Mouse (Mus musculus): ENCODE measurements around the gene Gm16503.
"Not testable (repeated sequence)": the region's sequence is repeated elsewhere in the genome, so short reads cannot be mapped to it uniquely, and the experiment has no call there.

Gene Gm16503

DNA sequence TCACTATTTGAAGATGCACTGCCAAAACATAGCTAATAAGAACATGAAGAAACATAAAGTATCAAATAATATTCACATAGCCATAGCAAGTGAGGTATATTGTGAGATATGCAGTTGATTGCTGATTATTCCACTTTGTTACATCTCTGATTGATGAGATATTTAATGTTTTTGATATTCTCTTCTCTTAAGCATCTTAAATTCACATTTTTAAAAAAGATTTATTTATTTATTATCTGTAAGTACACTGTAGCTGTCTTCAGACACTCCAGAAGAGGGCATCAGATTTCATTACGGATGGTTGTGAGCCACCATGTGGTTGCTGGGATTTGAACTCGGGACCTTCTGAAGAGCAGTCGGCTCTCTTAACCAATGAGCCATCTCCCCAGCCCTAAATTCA, at the start of gene Gm16503:
TSS of gene Gm16503 (plus strand) at position 301 of the 400 bp plus-strand sequence.
- H3K9me3 ChIP-seq (ENCODE audit: low read length) = peaks cover 34% of the 10 kb centered on the region
- not testable (repeated sequence) for H3K4me3 ChIP-seq (replicated peaks; ENCODE audit: low read length)

DNA sequence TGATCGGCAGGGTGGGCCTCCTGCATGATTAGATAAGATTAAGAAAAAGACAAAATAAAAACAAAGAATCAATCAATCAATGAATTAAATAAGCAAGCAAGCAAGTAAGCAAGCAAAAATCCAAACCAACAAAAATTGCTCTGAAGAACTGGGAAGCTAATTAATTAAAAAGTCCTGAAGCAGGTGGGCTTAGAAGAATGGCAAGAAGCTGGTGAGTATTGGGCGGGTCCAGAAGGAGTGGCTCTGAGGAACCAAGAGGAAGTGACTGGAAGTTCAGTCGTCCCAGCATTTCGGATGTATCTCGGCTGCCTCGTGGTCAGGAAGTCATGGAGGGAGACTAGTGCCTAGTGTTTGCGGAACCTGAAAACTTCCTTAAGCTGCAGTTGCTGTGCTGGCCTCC, 47.9 kb upstream of the Gm16503 start, which contains the start of gene Zfp982:
TSS of gene Zfp982 (plus strand) at position 301 of the 400 bp plus-strand sequence.
- peak within 1 kb of the TSS; percentile 41; the same call in 1 of the 2 replicates for H3K4me3 ChIP-seq (replicated peaks; ENCODE audit: low read length)
- not testable (repeated sequence) for H3K36me3 ChIP-seq (ENCODE audit: insufficient read depth, low read length); H3K27me3 ChIP-seq (ENCODE audit: insufficient read depth, low read length); H3K4me1 ChIP-seq (replicated peaks; ENCODE audit: low read depth, low read length)
- peaks cover 46% of the 10 kb centered on the region for H3K9me3 ChIP-seq (ENCODE audit: low read length)

More for the DNA sequence above, at the start of gene Gm16503:
- H3K4me1 ChIP-seq (replicated peaks; ENCODE audit: low read depth, low read length); H3K27me3 ChIP-seq (ENCODE audit: insufficient read depth, low read length); H3K36me3 ChIP-seq (ENCODE audit: insufficient read depth, low read length): not testable (repeated sequence)

DNA sequence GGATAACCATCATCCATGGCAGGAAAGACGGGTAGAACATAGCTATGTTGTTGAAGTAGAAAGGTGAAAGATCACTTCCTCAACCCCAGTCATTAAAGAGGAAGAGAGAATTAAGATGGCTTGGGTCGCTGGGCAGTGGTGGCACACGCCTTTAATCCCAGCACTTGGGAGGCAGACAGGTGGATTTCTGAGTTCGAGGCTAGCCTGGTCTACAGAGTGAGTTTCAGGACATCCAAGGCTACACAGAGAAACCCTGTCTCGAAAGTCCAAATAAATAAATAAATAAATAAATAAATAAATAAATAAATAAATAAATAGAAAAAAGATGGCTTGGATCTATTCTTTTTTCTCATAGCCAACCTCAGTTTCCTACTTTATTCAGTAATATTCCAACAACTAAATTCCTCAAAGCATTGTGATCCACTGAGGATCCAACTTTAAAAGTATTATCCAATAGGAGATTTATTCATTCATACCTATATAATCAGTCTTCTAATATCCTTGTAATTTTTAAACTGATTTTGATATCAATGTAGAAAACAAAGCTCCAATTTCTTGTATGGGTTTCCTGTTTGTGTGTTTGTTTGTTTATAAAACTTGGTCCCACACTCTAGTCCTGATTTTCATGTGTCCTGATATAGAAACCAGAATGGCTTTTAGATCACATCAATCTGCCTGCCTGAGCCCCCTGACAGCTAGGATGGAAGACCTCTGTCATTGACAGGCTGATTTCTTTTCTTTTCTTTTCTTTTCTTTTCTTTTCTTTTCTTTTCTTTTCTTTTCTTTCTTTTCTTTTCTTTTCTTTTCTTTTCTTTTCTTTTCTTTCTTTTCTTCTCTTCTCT, 41.0 kb upstream of the Gm16503 start:
- not testable (repeated sequence) for H3K9me3 ChIP-seq (ENCODE audit: low read length); H3K4me3 ChIP-seq (replicated peaks; ENCODE audit: low read length)

DNA sequence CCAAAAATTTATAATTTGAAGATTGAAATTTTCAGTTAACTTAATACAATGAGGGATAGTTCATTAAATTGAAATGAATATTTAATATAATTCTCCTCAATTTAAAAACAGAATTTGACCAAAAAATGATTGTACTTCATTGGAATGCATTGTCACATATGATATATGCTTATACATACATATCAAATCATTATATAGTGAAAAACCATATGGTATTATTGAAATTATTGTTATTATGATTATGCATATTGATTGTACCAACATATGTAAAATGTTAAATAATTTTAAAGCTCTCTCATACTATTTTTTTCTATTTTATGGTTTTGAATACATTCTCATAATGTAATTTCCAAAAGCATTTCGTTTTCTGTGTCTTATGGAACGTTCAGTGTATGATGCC, 30.8 kb upstream of the Gm16503 start:
- TF ChIP-seq NANOG (IDR thresholded peaks at IDR 0.05; ENCODE audit: borderline replicate concordance, low read length) (no peak), POU5F1 (IDR thresholded peaks at IDR 0.05; ENCODE audit: borderline replicate concordance, low read length) (no peak), CTCF (conservative IDR thresholded peaks at IDR 0.05; ENCODE audit: low read length) (no peak)
- Histone ChIP-seq H3K27me3 (ENCODE audit: insufficient read depth, low read length) (no peaks in the 10 kb centered on the region), H3K4me1 (replicated peaks; ENCODE audit: low read depth, low read length) (no peaks in the 10 kb centered on the region), H3K4me3 (replicated peaks; ENCODE audit: low read length) (no peak overlapping the region), H3K36me3 (ENCODE audit: insufficient read depth, low read length) (peaks cover 8% of the 10 kb centered on the region), H3K9me3 (ENCODE audit: low read length) (peaks cover 28% of the 10 kb centered on the region)

More for the DNA sequence above, 41.0 kb upstream of the Gm16503 start:
- H3K27me3 ChIP-seq (ENCODE audit: insufficient read depth, low read length); H3K36me3 ChIP-seq (ENCODE audit: insufficient read depth, low read length); H3K4me1 ChIP-seq (replicated peaks; ENCODE audit: low read depth, low read length): not testable (repeated sequence)

DNA sequence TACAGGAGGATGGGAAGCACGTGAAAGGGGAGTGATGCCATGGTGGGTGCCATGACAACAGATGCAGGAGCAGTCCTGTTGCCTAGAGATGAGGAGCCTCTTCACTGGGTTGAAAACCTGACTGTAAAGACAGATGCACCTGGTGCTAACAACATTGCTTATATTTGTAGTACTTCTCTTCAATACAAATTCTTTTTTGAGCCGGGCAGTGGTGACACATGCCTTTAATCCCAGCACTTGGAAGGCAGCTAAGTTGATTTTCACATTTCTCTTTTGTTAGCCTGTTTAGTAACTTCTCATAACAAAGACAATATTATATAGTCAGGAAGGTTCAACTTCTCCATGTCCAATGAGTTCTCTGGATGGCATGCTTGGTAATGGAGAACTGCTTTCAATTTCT, 21.0 kb upstream of the Gm16503 start:
- TF ChIP-seq POU5F1 (IDR thresholded peaks at IDR 0.05; ENCODE audit: borderline replicate concordance, low read length) (no peak), NANOG (IDR thresholded peaks at IDR 0.05; ENCODE audit: borderline replicate concordance, low read length) (no peak), CTCF (conservative IDR thresholded peaks at IDR 0.05; ENCODE audit: low read length) (no peak)
- no peaks in the 10 kb centered on the region for H3K36me3 ChIP-seq (ENCODE audit: insufficient read depth, low read length)
- H3K4me1 ChIP-seq (replicated peaks; ENCODE audit: low read depth, low read length) = no peaks in the 10 kb centered on the region
- peaks cover 41% of the 10 kb centered on the region for H3K9me3 ChIP-seq (ENCODE audit: low read length)
- H3K27me3 ChIP-seq (ENCODE audit: insufficient read depth, low read length) = no peaks in the 10 kb centered on the region
- H3K4me3 ChIP-seq (replicated peaks; ENCODE audit: low read length) = no peak overlapping the region

DNA sequence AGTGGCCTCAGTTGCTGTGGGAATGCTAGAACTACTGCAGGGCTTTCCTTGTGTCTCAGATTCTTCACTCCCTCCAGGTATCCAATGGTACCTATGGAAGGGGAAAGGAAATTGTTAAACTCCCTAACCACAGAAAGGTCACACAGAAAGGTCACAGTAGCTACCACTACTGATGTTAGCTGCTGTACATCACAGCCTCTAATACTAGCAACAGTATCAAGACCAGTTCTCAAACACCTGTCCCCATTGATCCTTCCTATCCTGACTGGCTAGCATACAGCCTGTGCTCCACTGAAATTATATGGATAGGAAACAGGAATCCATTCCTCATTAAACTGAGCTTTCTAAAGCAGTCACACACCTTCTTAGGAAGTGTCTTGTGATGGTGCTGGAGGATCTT, 19.9 kb upstream of the Gm16503 start:
- no peak for TF ChIP-seq NANOG (IDR thresholded peaks at IDR 0.05; ENCODE audit: borderline replicate concordance, low read length)
- TF ChIP-seq CTCF (conservative IDR thresholded peaks at IDR 0.05; ENCODE audit: low read length) = no peak
- no peak for TF ChIP-seq POU5F1 (IDR thresholded peaks at IDR 0.05; ENCODE audit: borderline replicate concordance, low read length)
- no peaks in the 10 kb centered on the region for H3K27me3 ChIP-seq (ENCODE audit: insufficient read depth, low read length)
- no peaks in the 10 kb centered on the region for H3K36me3 ChIP-seq (ENCODE audit: insufficient read depth, low read length)
- H3K4me3 ChIP-seq (replicated peaks; ENCODE audit: low read length) = no peak overlapping the region
- H3K4me1 ChIP-seq (replicated peaks; ENCODE audit: low read depth, low read length) = no peaks in the 10 kb centered on the region
- peaks cover 42% of the 10 kb centered on the region for H3K9me3 ChIP-seq (ENCODE audit: low read length)

DNA sequence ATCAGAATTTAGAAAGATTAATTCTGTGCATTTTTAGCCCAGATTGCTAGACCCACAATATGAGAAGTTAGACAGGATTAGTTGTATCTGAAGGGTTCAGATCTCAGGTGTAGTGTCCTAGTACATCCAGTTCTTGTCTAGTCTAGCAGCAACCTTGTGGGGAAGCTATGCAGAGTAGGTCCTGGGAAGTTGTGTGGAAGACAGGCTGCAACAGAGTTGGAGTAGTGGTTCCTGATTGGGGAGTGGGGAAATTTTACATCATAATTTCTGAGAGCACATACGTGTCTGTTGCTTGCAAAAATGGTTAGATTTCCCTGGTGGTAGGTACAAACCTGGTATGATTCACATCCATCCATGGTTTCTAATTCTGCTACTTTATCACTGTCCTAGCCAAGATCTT, 14.9 kb upstream of the Gm16503 start:
- peaks cover 43% of the 10 kb centered on the region for H3K9me3 ChIP-seq (ENCODE audit: low read length)
- no peaks in the 10 kb centered on the region for H3K27me3 ChIP-seq (ENCODE audit: insufficient read depth, low read length)
- H3K36me3 ChIP-seq (ENCODE audit: insufficient read depth, low read length) = no peaks in the 10 kb centered on the region
- H3K4me3 ChIP-seq (replicated peaks; ENCODE audit: low read length) = no peak overlapping the region
- TF ChIP-seq POU5F1 (IDR thresholded peaks at IDR 0.05; ENCODE audit: borderline replicate concordance, low read length) = no peak
- no peak for TF ChIP-seq NANOG (IDR thresholded peaks at IDR 0.05; ENCODE audit: borderline replicate concordance, low read length)
- no peak for TF ChIP-seq CTCF (conservative IDR thresholded peaks at IDR 0.05; ENCODE audit: low read length)
- no peaks in the 10 kb centered on the region for H3K4me1 ChIP-seq (replicated peaks; ENCODE audit: low read depth, low read length)

DNA sequence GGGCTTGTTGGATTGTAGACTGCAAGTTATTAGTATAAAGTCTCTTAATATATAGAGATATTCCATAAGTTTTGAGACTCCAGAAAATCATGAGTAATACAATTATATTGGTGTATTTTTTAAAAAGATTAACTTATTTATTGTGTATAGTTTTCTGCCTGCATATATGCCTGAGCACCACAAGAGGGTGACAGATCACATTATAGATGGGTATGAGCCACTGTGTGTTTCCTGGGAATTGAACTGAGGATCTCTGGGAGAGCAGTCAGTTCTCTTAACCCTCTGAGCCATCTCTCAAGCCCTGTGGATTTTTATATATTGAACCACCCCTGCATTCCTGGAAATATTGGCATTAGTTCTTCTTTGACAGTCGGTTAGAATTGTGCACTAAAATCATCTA, 9.7 kb upstream of the Gm16503 start:
- Histone ChIP-seq H3K4me1 (replicated peaks; ENCODE audit: low read depth, low read length) (peaks cover under 1% of the 10 kb centered on the region; the same call in 1 of the 2 replicates), H3K4me3 (replicated peaks; ENCODE audit: low read length) (no peak overlapping the region), H3K36me3 (ENCODE audit: insufficient read depth, low read length) (no peaks in the 10 kb centered on the region), H3K27me3 (ENCODE audit: insufficient read depth, low read length) (no peaks in the 10 kb centered on the region), H3K9me3 (ENCODE audit: low read length) (peaks cover 26% of the 10 kb centered on the region)
- no peak for TF ChIP-seq POU5F1 (IDR thresholded peaks at IDR 0.05; ENCODE audit: borderline replicate concordance, low read length)
- TF ChIP-seq CTCF (conservative IDR thresholded peaks at IDR 0.05; ENCODE audit: low read length) = no peak
- no peak for TF ChIP-seq NANOG (IDR thresholded peaks at IDR 0.05; ENCODE audit: borderline replicate concordance, low read length)

DNA sequence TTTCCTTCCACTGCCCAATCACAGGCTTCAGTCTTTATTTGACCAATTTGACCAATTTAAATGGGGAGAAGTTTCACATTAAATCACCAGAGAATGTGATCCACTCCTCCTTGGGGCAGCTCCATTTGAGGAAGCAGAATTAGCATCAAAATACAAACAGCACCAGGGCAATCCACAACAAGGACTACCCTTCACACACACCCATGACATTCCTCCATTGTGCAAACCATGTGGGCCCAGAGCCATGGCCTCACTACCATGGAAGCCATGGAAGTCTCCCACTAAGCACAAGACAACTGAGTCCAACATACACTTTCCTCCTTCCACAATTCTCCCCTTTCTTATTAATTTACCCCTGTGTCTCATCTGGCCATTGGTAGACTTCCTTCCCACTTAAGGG, 4.1 kb upstream of the Gm16503 start:
- H3K9me3 ChIP-seq (ENCODE audit: low read length) = peaks cover 21% of the 10 kb centered on the region
- H3K4me3 ChIP-seq (replicated peaks; ENCODE audit: low read length); H3K27me3 ChIP-seq (ENCODE audit: insufficient read depth, low read length); H3K36me3 ChIP-seq (ENCODE audit: insufficient read depth, low read length); H3K4me1 ChIP-seq (replicated peaks; ENCODE audit: low read depth, low read length): not testable (repeated sequence)
- TF ChIP-seq NANOG (IDR thresholded peaks at IDR 0.05; ENCODE audit: borderline replicate concordance, low read length) = peak; percentile 59

Data from E14TG2a.4 (cell line).